Mouse (Mus musculus): ENCODE results near the gene Myh13. TPM values are rescaled to one million over a fixed set of nuclear protein-coding genes. Genes with fewer than 3 reads are reported as not detected.

Myh13 gene
- polyA plus RNA-seq, 1 experiment: 0.04 TPM

DNA sequence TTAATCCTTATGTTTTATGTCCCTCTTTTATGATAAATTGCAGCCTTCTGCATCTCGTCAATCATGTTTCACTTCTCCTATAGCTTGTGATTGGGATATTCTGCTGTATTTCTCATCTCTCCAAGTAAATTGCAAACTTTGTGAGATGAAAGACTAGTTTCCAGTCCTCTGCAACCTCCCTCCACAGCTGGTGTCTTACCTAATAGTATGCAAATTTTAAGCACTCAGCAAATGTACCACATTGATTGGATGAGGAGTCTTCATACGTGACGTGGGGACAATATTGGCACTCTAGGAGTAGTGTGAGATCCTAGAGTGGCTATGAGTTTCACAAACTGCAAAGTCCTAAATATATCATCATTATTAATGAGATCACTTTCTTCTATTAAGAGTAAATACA is 70.9 kb downstream of the Myh13 start:
- TF ChIP-seq CTCF (IDR thresholded peaks at IDR 0.05; ENCODE audit: borderline replicate concordance, extremely low read depth, insufficient read depth, insufficient read length): no peak
- no peak for TF ChIP-seq POLR2A (IDR thresholded peaks at IDR 0.05; ENCODE audit: borderline replicate concordance, extremely low read depth, insufficient read depth, insufficient read length, poor library complexity, severe bottlenecking)
- no peak for DNase-seq (ENCODE audit: low read depth)

DNA sequence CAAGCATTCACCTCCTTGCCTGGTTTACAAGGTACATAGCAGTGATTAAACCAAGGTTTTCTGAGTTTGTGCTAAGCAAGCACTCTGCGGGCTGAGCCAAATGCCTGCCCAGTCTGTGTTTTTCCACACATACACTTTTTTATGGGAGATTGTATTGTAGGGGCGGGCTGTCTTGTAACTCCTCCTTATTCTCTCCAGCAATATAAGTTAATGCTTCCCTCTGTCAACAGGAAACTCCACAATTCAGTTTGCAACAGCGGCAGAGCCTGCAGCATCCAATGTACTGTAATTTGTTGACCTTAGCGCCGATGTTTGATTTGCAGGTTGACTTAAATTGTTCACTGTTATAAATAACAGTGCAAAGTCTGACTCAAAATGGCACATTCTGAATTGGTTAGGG is 79.5 kb downstream of the Myh13 start:
- TF ChIP-seq CTCF (IDR thresholded peaks at IDR 0.05; ENCODE audit: borderline replicate concordance, extremely low read depth, insufficient read depth, insufficient read length): no peak
- no peak for TF ChIP-seq POLR2A (IDR thresholded peaks at IDR 0.05; ENCODE audit: borderline replicate concordance, extremely low read depth, insufficient read depth, insufficient read length, poor library complexity, severe bottlenecking)

DNA sequence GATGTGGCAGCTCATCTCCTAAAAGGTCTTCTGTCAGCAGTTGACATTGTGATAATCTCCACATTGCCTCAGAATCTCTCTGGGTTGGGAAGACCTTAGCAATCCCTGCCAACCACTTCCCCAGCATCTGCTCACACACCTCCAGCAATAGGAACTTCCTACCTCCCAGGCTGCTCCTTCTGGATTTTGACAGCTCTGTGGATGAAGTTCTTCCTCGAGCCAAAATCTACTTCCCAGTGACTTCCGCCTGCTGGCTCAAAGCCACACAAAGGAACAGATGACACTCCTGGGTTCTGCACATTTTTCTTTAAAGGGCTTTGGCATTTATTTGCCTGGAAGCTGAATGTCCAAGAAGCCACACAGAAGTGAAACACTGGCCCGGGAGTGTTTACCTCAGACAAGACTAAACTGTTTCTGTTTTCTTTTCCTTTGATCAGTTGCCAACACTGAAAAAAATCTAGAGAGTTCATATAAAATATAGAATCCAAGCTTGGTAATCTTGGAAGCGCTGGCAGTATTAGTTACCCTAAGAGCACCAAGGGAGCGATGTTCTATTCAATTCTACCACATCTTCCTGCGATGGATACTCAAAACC is 93.0 kb downstream of the Myh13 start:
- peak; percentile 56 for DNase-seq (ENCODE audit: low read depth)
- TF ChIP-seq POLR2A (IDR thresholded peaks at IDR 0.05; ENCODE audit: borderline replicate concordance, extremely low read depth, insufficient read depth, insufficient read length, poor library complexity, severe bottlenecking): no peak
- no peak for TF ChIP-seq CTCF (IDR thresholded peaks at IDR 0.05; ENCODE audit: borderline replicate concordance, extremely low read depth, insufficient read depth, insufficient read length)

More for the DNA sequence above, 79.5 kb downstream of the Myh13 start:
- DNase-seq (ENCODE audit: low read depth): no peak

Other genes starting within 250 kb of the Myh13 start
- 1.2 and 1.4 TPM in 2 replicates for gene Myh3, start 243.4 kb upstream of the Myh13 start, polyA plus RNA-seq (2012; rRNA removed)
- gene Myh2, start 150.6 kb upstream of the Myh13 start, polyA plus RNA-seq (2012; rRNA removed): 0.08 TPM in 1 of 2 replicates, not detected in the other
- gene Myh1, start 121.6 kb upstream of the Myh13 start, polyA plus RNA-seq (2012; rRNA removed): 0.01 and 0.04 TPM in 2 replicates
- 0.01 TPM in 1 of 2 replicates, not detected in the other for gene Myh4, start 83.6 kb upstream of the Myh13 start, polyA plus RNA-seq (2012; rRNA removed)
- gene Myh8, start 44.5 kb upstream of the Myh13 start, polyA plus RNA-seq (2012; rRNA removed): 0.20 and 1.0 TPM in 2 replicates
- 18.5 and 22.1 TPM in 2 replicates for gene Gas7, start 133.8 kb downstream of the Myh13 start, polyA plus RNA-seq (2012; rRNA removed)